Mouse (Mus musculus): ENCODE data around the gene Schip1. TPM values are rescaled to one million over a fixed set of nuclear protein-coding genes. Genes with fewer than 3 reads are reported as not detected.

Gene Schip1
- polyA plus RNA-seq, 1 experiment = 2.5 TPM

DNA sequence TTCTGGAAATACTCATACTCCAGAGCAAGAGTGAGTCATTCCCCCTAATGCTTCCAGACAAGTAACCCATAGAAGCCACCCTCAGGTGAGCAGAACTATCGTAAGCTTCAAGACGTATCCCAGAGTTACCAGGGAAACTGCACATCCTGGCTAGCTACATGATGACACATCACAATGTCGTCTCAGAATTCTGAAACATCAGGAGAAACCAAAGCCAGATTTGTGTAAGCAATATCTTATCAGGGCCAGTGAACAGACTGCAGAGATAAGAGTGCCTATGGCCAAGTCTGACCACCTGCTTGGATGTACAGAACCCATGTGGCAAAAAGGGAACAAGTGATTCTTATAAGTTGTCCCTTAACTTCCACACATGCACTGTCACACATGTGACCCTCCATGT, 440.2 kb downstream of the Schip1 start:
- Histone ChIP-seq H3K36me3 (ENCODE audit: control insufficient read depth, insufficient read depth, low read length) (no peaks in the 10 kb centered on the region), H3K27ac (ENCODE audit: control insufficient read depth, insufficient read depth, low read depth, low read length) (no peak overlapping the region), H3K4me1 (ENCODE audit: control insufficient read depth, insufficient read depth, low read length) (no peaks in the 10 kb centered on the region), H3K4me3 (ENCODE audit: control insufficient read depth, low read depth, low read length) (no peak overlapping the region), H3K27me3 (ENCODE audit: control insufficient read depth, insufficient read depth, low read length) (no peaks in the 10 kb centered on the region)
- TF ChIP-seq CTCF (IDR thresholded peaks at IDR 0.05; ENCODE audit: control insufficient read depth, insufficient read depth, insufficient replicate concordance, low read depth, low read length) = no peak
- no peak for TF ChIP-seq POLR2A (IDR thresholded peaks at IDR 0.05; ENCODE audit: control insufficient read depth, low read depth, low read length)

DNA sequence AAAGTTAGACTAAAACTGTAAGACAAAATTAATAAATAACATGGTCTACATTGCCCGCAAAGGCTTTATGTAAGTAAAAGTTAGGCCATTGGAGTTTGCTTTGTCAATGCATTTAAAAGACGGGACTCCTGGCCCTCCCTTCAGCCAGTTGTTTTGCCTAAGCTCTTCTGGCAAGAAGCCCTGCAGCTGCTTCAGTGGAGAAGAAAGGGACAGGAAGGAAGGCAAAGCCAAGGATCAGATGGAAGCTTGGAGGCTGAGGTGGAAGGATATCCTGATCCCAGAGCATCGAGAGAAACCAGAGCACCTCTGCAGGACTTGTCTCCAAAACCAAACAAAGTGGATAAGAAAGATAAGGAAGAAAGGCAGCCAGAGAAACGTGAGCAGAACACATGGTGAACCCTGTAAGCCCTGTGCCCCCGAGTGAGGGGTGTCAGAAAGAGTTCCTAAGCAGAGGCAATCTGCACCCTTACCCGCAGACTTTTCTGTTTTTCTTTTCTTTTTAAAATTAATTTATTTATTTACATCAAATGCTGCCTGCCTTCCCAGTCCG, 442.2 kb downstream of the Schip1 start:
- no peak for TF ChIP-seq POLR2A (IDR thresholded peaks at IDR 0.05; ENCODE audit: control insufficient read depth, low read depth, low read length)
- no peak for TF ChIP-seq CTCF (IDR thresholded peaks at IDR 0.05; ENCODE audit: control insufficient read depth, insufficient read depth, insufficient replicate concordance, low read depth, low read length)
- Histone ChIP-seq H3K36me3 (ENCODE audit: control insufficient read depth, insufficient read depth, low read length) (no peaks in the 10 kb centered on the region), H3K27me3 (ENCODE audit: control insufficient read depth, insufficient read depth, low read length) (no peaks in the 10 kb centered on the region), H3K27ac (ENCODE audit: control insufficient read depth, insufficient read depth, low read depth, low read length) (no peak overlapping the region), H3K4me1 (ENCODE audit: control insufficient read depth, insufficient read depth, low read length) (no peaks in the 10 kb centered on the region), H3K4me3 (ENCODE audit: control insufficient read depth, low read depth, low read length) (no peak overlapping the region)

DNA sequence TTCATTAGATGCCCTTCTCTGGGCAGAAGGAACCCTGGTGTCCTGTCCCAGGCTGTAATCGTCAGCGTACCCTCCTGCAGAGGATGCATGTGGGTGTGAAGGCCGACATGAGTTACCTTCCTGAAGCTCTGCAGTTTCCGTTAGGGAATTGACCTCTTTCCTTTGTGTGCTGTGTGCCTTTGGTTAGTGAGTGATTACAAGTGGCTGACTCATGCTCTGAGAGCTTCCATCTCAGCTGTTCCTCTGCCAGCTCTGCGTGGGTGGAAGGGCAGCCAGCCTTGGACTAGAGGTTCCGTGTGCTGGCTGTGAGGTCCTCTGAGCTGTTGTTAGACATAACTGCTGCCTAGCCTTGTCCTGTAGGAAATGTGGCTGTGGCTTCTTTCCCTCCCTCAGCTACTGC, 444.0 kb downstream of the Schip1 start:
- H3K27ac ChIP-seq (ENCODE audit: control insufficient read depth, insufficient read depth, low read depth, low read length) = no peak overlapping the region
- no peak for TF ChIP-seq POLR2A (IDR thresholded peaks at IDR 0.05; ENCODE audit: control insufficient read depth, low read depth, low read length)
- no peak for TF ChIP-seq CTCF (IDR thresholded peaks at IDR 0.05; ENCODE audit: control insufficient read depth, insufficient read depth, insufficient replicate concordance, low read depth, low read length)
- H3K4me3 ChIP-seq (ENCODE audit: control insufficient read depth, low read depth, low read length) = no peak overlapping the region
- no peaks in the 10 kb centered on the region for H3K4me1 ChIP-seq (ENCODE audit: control insufficient read depth, insufficient read depth, low read length)
- H3K36me3 ChIP-seq (ENCODE audit: control insufficient read depth, insufficient read depth, low read length) = no peaks in the 10 kb centered on the region
- H3K27me3 ChIP-seq (ENCODE audit: control insufficient read depth, insufficient read depth, low read length) = no peaks in the 10 kb centered on the region

DNA sequence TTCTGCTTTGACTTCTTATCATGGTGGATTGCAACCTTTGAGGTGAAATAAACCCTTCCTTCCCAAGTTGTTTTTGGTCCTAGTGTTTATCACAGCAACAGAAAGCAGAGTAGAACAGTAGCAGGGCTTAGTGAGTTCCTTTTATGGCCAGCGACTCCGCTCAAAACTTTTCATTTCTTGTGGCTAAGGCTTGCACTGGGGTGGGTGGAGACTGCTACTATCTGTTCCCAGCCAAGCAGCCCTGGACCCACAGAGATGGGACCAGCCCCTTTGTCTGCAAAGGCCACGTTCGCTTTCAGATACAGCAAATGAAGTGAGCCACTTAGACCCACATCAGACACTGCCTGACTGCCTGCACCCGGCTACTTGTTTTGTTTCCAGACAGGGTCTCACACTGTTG, 446.3 kb downstream of the Schip1 start:
- no peaks in the 10 kb centered on the region for H3K36me3 ChIP-seq (ENCODE audit: control insufficient read depth, insufficient read depth, low read length)
- H3K4me3 ChIP-seq (ENCODE audit: control insufficient read depth, low read depth, low read length) = no peak overlapping the region
- no peaks in the 10 kb centered on the region for H3K27me3 ChIP-seq (ENCODE audit: control insufficient read depth, insufficient read depth, low read length)
- no peak for TF ChIP-seq POLR2A (IDR thresholded peaks at IDR 0.05; ENCODE audit: control insufficient read depth, low read depth, low read length)
- no peak for TF ChIP-seq CTCF (IDR thresholded peaks at IDR 0.05; ENCODE audit: control insufficient read depth, insufficient read depth, insufficient replicate concordance, low read depth, low read length)
- H3K4me1 ChIP-seq (ENCODE audit: control insufficient read depth, insufficient read depth, low read length) = no peaks in the 10 kb centered on the region
- no peak overlapping the region for H3K27ac ChIP-seq (ENCODE audit: control insufficient read depth, insufficient read depth, low read depth, low read length)

DNA sequence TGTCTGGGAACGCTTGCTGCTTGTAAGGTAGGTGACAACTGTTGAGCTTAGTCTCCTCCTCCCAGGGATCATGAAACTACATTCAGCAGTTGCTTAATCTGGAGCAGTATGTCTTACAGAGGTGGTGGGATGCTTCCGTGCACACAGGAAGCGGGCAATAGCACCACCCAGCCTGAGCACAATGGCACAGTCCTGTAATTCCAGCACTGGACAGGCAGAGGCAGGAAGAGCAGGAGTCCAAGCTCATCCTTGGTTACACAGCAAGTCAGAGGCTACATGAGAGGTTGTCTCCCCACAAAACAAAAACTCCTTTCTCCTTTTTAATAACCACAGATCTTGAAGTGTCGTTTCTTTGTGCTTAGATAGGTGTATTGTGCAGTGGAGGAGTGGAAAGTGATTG, 447.1 kb downstream of the Schip1 start:
- H3K36me3 ChIP-seq (ENCODE audit: control insufficient read depth, insufficient read depth, low read length) = no peaks in the 10 kb centered on the region
- H3K4me3 ChIP-seq (ENCODE audit: control insufficient read depth, low read depth, low read length) = no peak overlapping the region
- no peak for TF ChIP-seq POLR2A (IDR thresholded peaks at IDR 0.05; ENCODE audit: control insufficient read depth, low read depth, low read length)
- no peak for TF ChIP-seq CTCF (IDR thresholded peaks at IDR 0.05; ENCODE audit: control insufficient read depth, insufficient read depth, insufficient replicate concordance, low read depth, low read length)
- H3K27me3 ChIP-seq (ENCODE audit: control insufficient read depth, insufficient read depth, low read length) = no peaks in the 10 kb centered on the region
- H3K27ac ChIP-seq (ENCODE audit: control insufficient read depth, insufficient read depth, low read depth, low read length) = no peak overlapping the region
- H3K4me1 ChIP-seq (ENCODE audit: control insufficient read depth, insufficient read depth, low read length) = no peaks in the 10 kb centered on the region

DNA sequence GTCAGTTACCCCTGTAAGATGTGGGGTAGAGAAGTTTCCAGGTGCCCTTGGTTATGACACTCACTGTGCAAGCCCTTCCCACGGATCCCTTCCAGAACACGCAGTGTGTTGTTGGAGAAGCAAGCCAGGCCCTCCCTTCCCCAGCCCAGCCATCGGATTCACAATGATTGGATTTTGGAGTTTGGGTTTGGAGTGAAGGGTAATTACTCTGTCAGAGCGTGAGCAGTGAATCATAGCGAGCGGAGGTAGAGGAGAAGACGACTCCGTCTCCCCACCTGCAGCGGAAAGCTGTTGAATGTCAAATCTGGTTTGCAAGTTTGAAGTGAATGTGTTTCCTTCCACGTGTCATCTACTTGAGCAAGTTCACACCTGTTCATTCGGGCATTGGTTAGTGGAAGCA, 447.7 kb downstream of the Schip1 start:
- Histone ChIP-seq H3K4me1 (ENCODE audit: control insufficient read depth, insufficient read depth, low read length) (no peaks in the 10 kb centered on the region), H3K4me3 (ENCODE audit: control insufficient read depth, low read depth, low read length) (no peak overlapping the region), H3K36me3 (ENCODE audit: control insufficient read depth, insufficient read depth, low read length) (no peaks in the 10 kb centered on the region), H3K27ac (ENCODE audit: control insufficient read depth, insufficient read depth, low read depth, low read length) (no peak overlapping the region), H3K27me3 (ENCODE audit: control insufficient read depth, insufficient read depth, low read length) (no peaks in the 10 kb centered on the region)
- TF ChIP-seq CTCF (IDR thresholded peaks at IDR 0.05; ENCODE audit: control insufficient read depth, insufficient read depth, insufficient replicate concordance, low read depth, low read length) (no peak), POLR2A (IDR thresholded peaks at IDR 0.05; ENCODE audit: control insufficient read depth, low read depth, low read length) (no peak)

DNA sequence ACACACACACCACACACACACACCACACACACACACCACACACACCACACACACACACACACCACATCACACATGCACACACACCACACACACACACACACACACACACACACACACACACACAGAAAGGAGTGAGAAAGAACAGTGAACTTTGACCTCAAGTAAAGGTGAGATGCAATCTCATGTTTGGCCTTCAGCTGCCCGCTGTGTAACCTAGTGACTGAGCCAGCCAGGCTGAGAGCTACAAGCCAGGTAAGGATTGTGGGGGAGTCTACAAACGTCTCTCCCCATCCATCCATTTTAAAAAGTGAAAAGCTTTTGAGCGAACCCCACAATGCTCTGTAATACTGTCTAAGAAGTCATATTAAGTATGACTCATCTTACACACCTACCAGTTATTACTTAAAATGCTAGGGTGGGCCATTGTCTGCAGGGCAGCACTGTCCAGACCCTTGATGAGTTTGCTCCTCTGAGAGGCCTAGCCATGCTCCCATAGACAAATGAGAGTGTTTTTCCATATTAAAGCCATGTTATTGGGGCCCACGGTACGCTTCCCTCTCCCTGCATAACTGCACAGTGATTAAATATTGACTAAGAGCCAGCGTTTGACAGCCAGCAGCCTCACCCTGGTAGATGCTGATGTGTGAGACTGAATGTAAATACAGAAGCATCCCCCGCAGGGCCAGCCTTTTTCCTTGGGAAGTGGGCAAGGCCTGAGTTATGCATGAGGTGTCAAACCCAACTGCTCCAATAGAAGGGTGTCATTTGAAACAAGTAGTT, 448.9 kb downstream of the Schip1 start:
- no peak for TF ChIP-seq POLR2A (IDR thresholded peaks at IDR 0.05; ENCODE audit: control insufficient read depth, low read depth, low read length)
- TF ChIP-seq CTCF (IDR thresholded peaks at IDR 0.05; ENCODE audit: control insufficient read depth, insufficient read depth, insufficient replicate concordance, low read depth, low read length) = no peak
- Histone ChIP-seq H3K27me3 (ENCODE audit: control insufficient read depth, insufficient read depth, low read length) (no peaks in the 10 kb centered on the region), H3K4me1 (ENCODE audit: control insufficient read depth, insufficient read depth, low read length) (no peaks in the 10 kb centered on the region), H3K27ac (ENCODE audit: control insufficient read depth, insufficient read depth, low read depth, low read length) (no peak overlapping the region), H3K4me3 (ENCODE audit: control insufficient read depth, low read depth, low read length) (no peak overlapping the region), H3K36me3 (ENCODE audit: control insufficient read depth, insufficient read depth, low read length) (no peaks in the 10 kb centered on the region)

Measured in testis, adult 2 months (tissue).